Mouse (Mus musculus) embryo, embryonic 10 days (tissue): ENCODE measurements at regions not wholly inside any gene's neighbourhood (a gene's known extent, or its start where the extent isn't known, plus 50 kb on each side); places are given as distances from the start of the nearest gene placed in this dataset.

Experiments
- DNase-seq: peaks from one replicate; pipeline ENCODE4 v3.0.0-alpha.2; 2015; ENCODE audit warnings: low spot score

GRCm38 (mm10) chr10:21218431-21218830, 57.6 kb upstream of the Myb start:
- DNase-seq, result no peak

GRCm38 (mm10) chr10:21220795-21221194, 60.0 kb upstream of the Myb start:
- DNase-seq, result no peak

GRCm38 (mm10) chr10:21221290-21221926, 60.6 kb upstream of the Myb start:
- no peak for DNase-seq

GRCm38 (mm10) chr10:21222104-21223034, 61.6 kb upstream of the Myb start:
- no peak for DNase-seq

- DNase-seq, result no peak
These were observed 62.5 kb upstream of the Myb start for GRCm38 (mm10) chr10:21223104-21223910.

- no peak for DNase-seq
These were observed 63.4 kb upstream of the Myb start for GRCm38 (mm10) chr10:21224229-21224628.

- DNase-seq, result no peak
These were observed 65.4 kb upstream of the Myb start for GRCm38 (mm10) chr10:21226210-21226609.

- no peak for DNase-seq
These were observed 67.0 kb upstream of the Myb start for GRCm38 (mm10) chr10:21227764-21228163.

GRCm38 (mm10) chr10:21228557-21228956, 67.2 kb upstream of the Hbs1l start:
- DNase-seq, result peak; percentile 18

- peak; percentile 17 for DNase-seq
These were observed 60.6 kb upstream of the Hbs1l start for GRCm38 (mm10) chr10:21235172-21235571.

GRCm38 (mm10) chr10:21237000-21237399, 58.8 kb upstream of the Hbs1l start:
- no peak for DNase-seq

- no peak for DNase-seq
These were observed 56.3 kb upstream of the Hbs1l start for GRCm38 (mm10) chr10:21239451-21239850.

- DNase-seq, result no peak
These were observed 54.1 kb upstream of the Hbs1l start for GRCm38 (mm10) chr10:21241557-21242222.

- DNase-seq, result no peak
These were observed 53.1 kb upstream of the Hbs1l start for GRCm38 (mm10) chr10:21242471-21243231.

GRCm38 (mm10) chr10:21244849-21245453, 50.8 kb upstream of the Hbs1l start:
- no peak for DNase-seq

GRCm38 (mm10) chr10:21245558-21245957, 50.2 kb upstream of the Hbs1l start:
- DNase-seq, result no peak
